Mouse (Mus musculus) liver, embryonic 13.5 days (tissue): ENCODE data around the gene Trpm3. TPM values are rescaled to one million over a fixed set of nuclear protein-coding genes. Genes with fewer than 3 reads are reported as not detected.

Source experiments
- ATAC-seq: fragments of 200-750 bp; cut with Nextera tagmentation; 2 replicates; pipeline ENCODE4 v1.8.0; 2017; ENCODE audit warnings: low read depth, mild to moderate bottlenecking, moderate number of reproducible peaks, moderate library complexity
- DNase-seq: peaks from one replicate; pipeline ENCODE4 v3.0.0; 2022
- H3K27ac ChIP-seq: fragments of 300-500 bp; sonication (generic); 2 replicates; pipeline ENCODE4 v1.5.1; 2015; ENCODE audit warnings: moderate library complexity, mild to moderate bottlenecking, inconsistent platforms
- H3K27me3 ChIP-seq: fragments of 300-500 bp; sonication (generic); 2 replicates; pipeline ENCODE4 v1.6.1; 2015; ENCODE audit warnings: mild to moderate bottlenecking, inconsistent platforms
- H3K36me3 ChIP-seq: fragments of 300-500 bp; sonication (generic); 2 replicates; pipeline ENCODE4 v1.6.1; 2015; ENCODE audit warnings: mild to moderate bottlenecking, inconsistent platforms
- H3K4me1 ChIP-seq: fragments of 300-500 bp; sonication (generic); replicated peaks from 2 replicates; pipeline ENCODE4 v1.6.1; 2015; ENCODE audit warnings: inconsistent platforms
- H3K4me2 ChIP-seq: fragments of 300-500 bp; sonication (generic); 2 replicates; pipeline ENCODE4 v1.6.1; 2015; ENCODE audit warnings: inconsistent platforms, mild to moderate bottlenecking, moderate library complexity
- H3K4me3 ChIP-seq: fragments of 300-500 bp; sonication (generic); replicated peaks from 2 replicates; pipeline ENCODE4 v1.5.1; 2015; ENCODE audit warnings: mild to moderate bottlenecking, inconsistent platforms
- H3K9ac ChIP-seq: fragments of 300-500 bp; sonication (generic); 2 replicates; pipeline ENCODE4 v1.6.1; 2015; ENCODE audit warnings: mild to moderate bottlenecking, inconsistent platforms
- H3K9me3 ChIP-seq: fragments of 300-500 bp; sonication (generic); replicated peaks from 2 replicates; pipeline ENCODE4 v1.6.1; 2016; ENCODE audit warnings: inconsistent platforms
- WGBS: fragments of 180-500 bp; shearing (Covaris S2); methylation state at CpG from one replicate; pipeline ENCODE4 v1.1.7; 2015; ENCODE audit not compliant: insufficient replicate concordance; 5-methylcytosine and 5-hydroxymethylcytosine counted together
- polyA plus RNA-seq: library from polyadenylated mRNA; unstranded; fragments of >200 nt; fragmentation: Nextera tagmentation; extraction: Ambion mirVana; gene quantifications from 2 replicates; pipeline ENCODE4 v1.2.1, GENCODE M21; 2015

Gene Trpm3
- polyA plus RNA-seq, 1 experiment from 2014 or later = 0.08 TPM

DNA sequence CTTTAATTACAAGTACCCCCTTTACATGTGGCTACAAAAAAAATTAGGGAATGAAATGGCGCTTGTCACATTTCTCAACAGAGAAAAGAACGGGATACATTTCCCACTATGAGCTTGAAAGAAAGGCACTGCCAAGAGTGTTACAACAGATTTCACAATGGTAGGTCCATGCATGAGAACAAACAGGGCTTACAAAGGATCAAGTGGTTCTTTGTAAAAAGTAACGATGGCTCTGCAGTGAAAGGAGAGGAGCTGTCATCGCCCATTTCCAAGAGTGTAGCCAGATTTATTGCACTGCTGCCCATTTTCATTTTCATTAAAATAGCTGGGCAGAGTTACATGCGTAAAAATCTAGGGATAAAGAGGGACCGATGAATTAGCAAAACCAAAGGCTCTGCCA is 565.0 kb downstream of the Trpm3 start:
- H3K4me1 ChIP-seq = no peaks in the 10 kb centered on the region
- no peak overlapping the region for H3K4me3 ChIP-seq
- H3K9ac ChIP-seq = no peak overlapping the region
- no peak overlapping the region for H3K27ac ChIP-seq
- ATAC-seq = no peak
- 68% methylated on average over 6 of the region's 6 CpGs for WGBS
- no peaks in the 10 kb centered on the region for H3K9me3 ChIP-seq
- no peaks in the 10 kb centered on the region for H3K36me3 ChIP-seq
- no peak overlapping the region for H3K4me2 ChIP-seq
- H3K27me3 ChIP-seq = no peaks in the 10 kb centered on the region
- no peak for DNase-seq

- H3K4me1 ChIP-seq = no peaks in the 10 kb centered on the region
- no peak overlapping the region for H3K27ac ChIP-seq
- H3K27me3 ChIP-seq = no peaks in the 10 kb centered on the region
- ATAC-seq (no peak), DNase-seq (no peak)
- no peaks in the 10 kb centered on the region for H3K9me3 ChIP-seq
- H3K4me2 ChIP-seq = no peak overlapping the region
- H3K4me3 ChIP-seq = no peak overlapping the region
- H3K36me3 ChIP-seq = no peaks in the 10 kb centered on the region
- H3K9ac ChIP-seq = no peak overlapping the region
Observed at GRCm38 (mm10) chr19:22705414-22705813, 566.6 kb downstream of the Trpm3 start.

DNA sequence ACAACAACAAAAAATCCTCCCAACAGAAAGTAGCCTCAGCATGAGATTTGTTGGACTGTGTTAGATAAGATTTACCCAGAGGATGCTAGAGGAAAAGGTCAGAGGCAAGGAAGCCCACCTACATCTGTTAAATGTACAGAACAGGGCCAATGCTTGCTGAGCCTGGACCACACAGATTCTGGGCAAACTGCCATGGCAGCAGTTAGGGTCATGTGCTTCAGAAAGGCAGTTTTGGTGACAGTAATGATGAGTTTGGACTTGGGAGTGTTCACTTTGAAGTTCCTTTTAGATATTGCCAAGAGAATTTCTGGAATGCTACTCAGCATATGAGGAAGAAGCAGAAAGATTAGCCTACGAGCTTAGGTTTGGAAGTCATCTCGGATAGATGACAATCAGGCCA is 580.2 kb downstream of the Trpm3 start:
- no peaks in the 10 kb centered on the region for H3K27me3 ChIP-seq
- no peaks in the 10 kb centered on the region for H3K4me1 ChIP-seq
- no peak overlapping the region for H3K9ac ChIP-seq
- H3K4me3 ChIP-seq = no peak overlapping the region
- DNase-seq = no peak
- no peaks in the 10 kb centered on the region for H3K36me3 ChIP-seq
- ATAC-seq = no peak
- no peak overlapping the region for H3K4me2 ChIP-seq
- 46% methylated on average over 2 of the region's 2 CpGs for WGBS
- no peaks in the 10 kb centered on the region for H3K9me3 ChIP-seq
- H3K27ac ChIP-seq = no peak overlapping the region

GRCm38 (mm10) chr19:22729846-22730245 is 591.0 kb downstream of the Trpm3 start:
- H3K4me2 ChIP-seq = no peak overlapping the region
- no peak overlapping the region for H3K27ac ChIP-seq
- no peaks in the 10 kb centered on the region for H3K9me3 ChIP-seq
- no peaks in the 10 kb centered on the region for H3K4me1 ChIP-seq
- no peaks in the 10 kb centered on the region for H3K27me3 ChIP-seq
- 68% methylated on average over 2 of the region's 2 CpGs for WGBS
- no peak overlapping the region for H3K4me3 ChIP-seq
- no peak for ATAC-seq
- no peak for DNase-seq
- H3K9ac ChIP-seq = no peak overlapping the region
- no peaks in the 10 kb centered on the region for H3K36me3 ChIP-seq

- H3K27me3 ChIP-seq = no peaks in the 10 kb centered on the region
- no peak overlapping the region for H3K4me2 ChIP-seq
- DNase-seq (no peak), ATAC-seq (no peak)
- H3K9me3 ChIP-seq = no peaks in the 10 kb centered on the region
- H3K4me1 ChIP-seq = no peaks in the 10 kb centered on the region
- no peaks in the 10 kb centered on the region for H3K36me3 ChIP-seq
- no peak overlapping the region for H3K4me3 ChIP-seq
- H3K27ac ChIP-seq = no peak overlapping the region
- no peak overlapping the region for H3K9ac ChIP-seq
Observed at GRCm38 (mm10) chr19:22730971-22731370, 592.1 kb downstream of the Trpm3 start.

- Histone ChIP-seq H3K27ac (no peak overlapping the region), H3K36me3 (no peaks in the 10 kb centered on the region), H3K4me1 (no peaks in the 10 kb centered on the region), H3K4me2 (no peak overlapping the region), H3K9ac (no peak overlapping the region), H3K27me3 (no peaks in the 10 kb centered on the region), H3K9me3 (no peaks in the 10 kb centered on the region), H3K4me3 (no peak overlapping the region)
- ATAC-seq (no peak), DNase-seq (no peak)
- WGBS = 45% methylated on average over 2 of the region's 2 CpGs
Observed at GRCm38 (mm10) chr19:22736870-22737269, 598.0 kb downstream of the Trpm3 start.

DNA sequence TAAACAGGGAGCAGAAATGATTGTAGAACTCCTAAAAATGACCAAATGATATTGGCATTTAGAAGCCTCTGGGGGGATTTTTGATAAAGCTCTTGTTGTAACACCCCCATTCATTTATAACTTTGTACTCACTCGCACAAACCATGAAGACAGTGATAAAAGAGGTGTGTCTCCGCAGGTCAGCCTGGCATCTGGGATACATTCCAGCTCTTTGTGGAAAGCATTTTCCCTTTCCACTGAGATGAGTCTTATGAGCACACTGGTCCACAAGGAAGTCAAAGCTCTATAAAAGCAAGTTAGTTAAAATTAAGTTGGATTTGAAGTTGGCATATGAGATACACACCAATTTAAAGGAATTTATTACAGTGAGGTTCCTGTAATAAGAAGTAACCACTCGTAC is 600.4 kb downstream of the Trpm3 start:
- 49% methylated on average over 3 of the region's 3 CpGs for WGBS
- DNase-seq (no peak), ATAC-seq (no peak)
- H3K4me2 ChIP-seq = no peak overlapping the region
- H3K27ac ChIP-seq = no peak overlapping the region
- H3K4me1 ChIP-seq = no peaks in the 10 kb centered on the region
- H3K36me3 ChIP-seq = no peaks in the 10 kb centered on the region
- no peaks in the 10 kb centered on the region for H3K9me3 ChIP-seq
- no peaks in the 10 kb centered on the region for H3K27me3 ChIP-seq
- H3K9ac ChIP-seq = no peak overlapping the region
- no peak overlapping the region for H3K4me3 ChIP-seq

- no peaks in the 10 kb centered on the region for H3K36me3 ChIP-seq
- H3K9me3 ChIP-seq = no peaks in the 10 kb centered on the region
- WGBS = 61% methylated on average over 13 of the region's 13 CpGs
- no peak overlapping the region for H3K27ac ChIP-seq
- no peaks in the 10 kb centered on the region for H3K4me1 ChIP-seq
- no peak for ATAC-seq
- H3K27me3 ChIP-seq = no peaks in the 10 kb centered on the region
- DNase-seq = no peak
- no peak overlapping the region for H3K9ac ChIP-seq
- H3K4me2 ChIP-seq = no peak overlapping the region
- H3K4me3 ChIP-seq = no peak overlapping the region
Observed at GRCm38 (mm10) chr19:22753311-22753809, 614.5 kb downstream of the Trpm3 start.

- Histone ChIP-seq H3K4me1 (no peaks in the 10 kb centered on the region), H3K27me3 (no peaks in the 10 kb centered on the region), H3K27ac (no peak overlapping the region), H3K4me3 (no peak overlapping the region), H3K36me3 (no peaks in the 10 kb centered on the region), H3K9ac (no peak overlapping the region), H3K4me2 (no peak overlapping the region), H3K9me3 (no peaks in the 10 kb centered on the region)
- DNase-seq = no peak
- WGBS = 83% methylated on average over 10 of the region's 10 CpGs
- ATAC-seq = no peak
Observed at GRCm38 (mm10) chr19:22754071-22754470, 615.2 kb downstream of the Trpm3 start.

- Histone ChIP-seq H3K27ac (no peak overlapping the region), H3K9ac (no peak overlapping the region), H3K27me3 (no peaks in the 10 kb centered on the region), H3K9me3 (no peaks in the 10 kb centered on the region), H3K4me3 (no peak overlapping the region), H3K36me3 (no peaks in the 10 kb centered on the region), H3K4me1 (no peaks in the 10 kb centered on the region), H3K4me2 (no peak overlapping the region)
- WGBS = 64% methylated on average over 8 of the region's 8 CpGs
- no peak for DNase-seq
- ATAC-seq = no peak
Observed at GRCm38 (mm10) chr19:22754498-22754897, 615.7 kb downstream of the Trpm3 start.

DNA sequence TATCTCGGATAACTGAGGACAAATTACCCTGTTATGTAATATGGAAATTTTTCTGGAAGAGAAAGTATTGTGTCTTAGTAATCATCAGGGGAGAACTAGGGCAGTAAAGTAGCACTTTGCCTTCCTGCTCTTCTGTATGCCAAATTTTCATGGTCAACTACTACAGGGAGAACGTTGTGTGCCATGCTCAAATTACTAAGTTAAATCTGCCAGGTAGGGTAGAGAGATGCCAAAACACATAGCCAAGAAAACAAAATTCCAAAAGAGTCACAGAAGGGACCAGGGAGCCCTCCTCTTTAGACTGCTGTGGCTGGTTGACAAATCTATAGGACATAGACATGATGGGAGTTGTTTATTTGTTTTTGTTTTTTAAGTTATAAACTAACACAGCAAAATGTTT is 619.6 kb downstream of the Trpm3 start:
- H3K9ac ChIP-seq = no peak overlapping the region
- H3K9me3 ChIP-seq = no peaks in the 10 kb centered on the region
- H3K4me3 ChIP-seq = no peak overlapping the region
- H3K36me3 ChIP-seq = no peaks in the 10 kb centered on the region
- H3K4me2 ChIP-seq = no peak overlapping the region
- 40% methylated on average over 2 of the region's 2 CpGs for whole genome bisulfite sequencing
- H3K4me1 ChIP-seq = no peaks in the 10 kb centered on the region
- H3K27ac ChIP-seq = no peak overlapping the region
- DNase-seq (no peak), ATAC-seq (no peak)
- no peaks in the 10 kb centered on the region for H3K27me3 ChIP-seq

GRCm38 (mm10) chr19:22768242-22768641 is 629.4 kb downstream of the Trpm3 start:
- H3K27ac ChIP-seq = no peak overlapping the region
- H3K27me3 ChIP-seq = no peaks in the 10 kb centered on the region
- no peak for DNase-seq
- ATAC-seq = no peak
- no peak overlapping the region for H3K4me3 ChIP-seq
- H3K4me2 ChIP-seq = no peak overlapping the region
- no peaks in the 10 kb centered on the region for H3K4me1 ChIP-seq
- H3K9ac ChIP-seq = no peak overlapping the region
- WGBS = 37% methylated on average over 3 of the region's 3 CpGs
- no peaks in the 10 kb centered on the region for H3K9me3 ChIP-seq
- H3K36me3 ChIP-seq = no peaks in the 10 kb centered on the region
